Mouse (Mus musculus) adrenal gland, adult 8-10 months (tissue): Measurements from ENCODE around the gene Syne2. TPM values are rescaled to one million over a fixed set of nuclear protein-coding genes. Genes with fewer than 3 reads are reported as not detected.

ENCODE experiments used
- DNase-seq: peaks from one replicate; pipeline ENCODE4 v3.0.0; 2022
- total RNA-seq, 4 experiments: library from RNA; stranded (reverse); gene quantifications; 2 replicates each; pipeline ENCODE4 v1.2.4; 2022

The Syne2 gene
- total RNA-seq, 4 experiments from 2014 or later, result 44.7 to 90.5 (median 59.6) TPM

DNA sequence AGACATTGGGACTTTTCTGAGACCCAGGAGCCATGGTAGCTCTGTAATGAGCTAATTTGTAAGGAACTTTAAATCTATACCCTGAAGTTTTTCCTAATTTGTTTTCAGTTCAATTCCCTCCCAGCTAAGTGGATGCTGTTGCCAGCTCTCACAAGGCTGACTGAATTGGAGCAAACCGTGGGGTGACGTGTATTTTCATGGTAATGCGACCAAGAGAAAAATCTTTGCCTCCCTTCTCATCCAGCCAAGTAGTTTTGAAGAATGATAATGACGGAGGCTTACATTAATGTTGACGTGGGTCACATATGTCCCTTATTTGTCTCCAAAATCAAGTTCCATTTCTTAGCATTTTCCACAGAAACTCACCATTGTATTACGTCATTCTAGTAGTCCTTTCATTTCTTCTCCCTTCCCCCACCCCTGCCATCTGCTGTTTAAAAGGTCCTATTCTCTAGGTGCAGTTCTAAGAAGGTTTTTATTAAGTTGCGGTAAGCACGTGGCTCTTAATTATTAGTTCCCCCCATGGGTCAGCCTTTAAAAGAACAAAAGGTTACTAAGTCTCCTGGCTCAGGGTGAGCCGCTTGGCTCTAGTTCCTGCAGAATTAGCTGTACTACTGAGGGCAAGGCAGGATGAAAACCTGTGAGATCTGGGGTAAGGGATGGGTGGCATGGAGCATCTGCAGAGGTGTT is 55.8 kb downstream of the Syne2 start:
- DNase-seq, result no peak

DNA sequence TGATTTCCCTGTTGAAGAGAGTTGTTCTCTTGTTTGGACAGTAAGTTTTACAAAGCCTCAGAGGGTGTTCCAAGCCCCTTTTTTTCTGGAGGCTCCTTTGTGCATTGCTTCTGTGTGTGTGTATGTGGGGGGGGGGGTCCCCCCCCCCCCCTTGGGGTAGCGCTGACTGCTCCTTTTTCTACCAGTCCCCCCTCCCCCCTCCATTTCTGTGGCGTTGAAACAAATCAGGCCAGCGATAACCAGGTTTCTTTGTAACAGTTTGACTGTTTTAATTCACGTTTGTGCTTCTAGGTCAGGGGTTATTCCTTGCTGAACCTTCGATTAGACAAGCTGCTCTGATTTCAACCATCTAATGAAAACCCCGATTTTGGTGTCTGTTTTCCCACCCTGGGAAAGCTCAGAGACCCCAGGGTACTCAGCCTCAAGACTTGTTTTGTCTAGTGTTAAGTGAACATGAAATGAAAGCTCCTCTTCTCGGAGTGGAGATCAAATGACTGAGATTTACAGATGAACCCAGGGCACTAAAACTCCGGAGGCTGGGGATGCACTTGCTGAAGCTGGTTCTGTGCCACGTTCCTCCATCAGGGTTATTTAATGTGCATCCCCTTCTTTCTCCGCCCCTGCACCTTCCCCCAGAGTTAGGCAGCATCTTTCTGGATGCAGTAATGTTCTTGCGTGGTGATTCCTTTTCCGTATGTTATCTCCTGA is 56.5 kb downstream of the Syne2 start:
- DNase-seq, result no peak

- DNase-seq, result no peak
These were observed 61.8 kb downstream of the Syne2 start for GRCm38 (mm10) chr12:75879636-75880317.

DNA sequence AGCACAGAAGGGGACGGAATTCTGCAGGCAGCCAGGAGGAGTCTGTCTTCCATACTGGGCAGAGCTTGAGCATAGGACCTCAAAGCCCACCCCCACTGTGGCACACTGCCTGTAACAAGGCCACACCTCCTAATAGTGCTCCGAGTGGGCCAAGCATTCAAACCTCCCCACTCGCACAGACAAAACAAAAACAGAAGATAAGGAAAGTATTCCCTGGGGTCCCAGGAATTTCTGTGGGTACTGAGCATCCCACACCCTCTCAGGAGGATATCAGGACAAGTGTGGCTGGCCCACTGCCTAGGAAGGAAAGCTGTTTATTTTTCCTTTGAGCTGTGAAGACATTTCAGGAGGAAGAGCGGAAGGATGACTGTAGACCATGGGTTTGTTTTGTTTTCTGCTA is 63.6 kb downstream of the Syne2 start:
- no peak for DNase-seq

- DNase-seq, result no peak
These were observed 68.2 kb downstream of the Syne2 start for GRCm38 (mm10) chr12:75886161-75886560.

GRCm38 (mm10) chr12:75886946-75887345 is 69.0 kb downstream of the Syne2 start:
- no peak for DNase-seq

DNA sequence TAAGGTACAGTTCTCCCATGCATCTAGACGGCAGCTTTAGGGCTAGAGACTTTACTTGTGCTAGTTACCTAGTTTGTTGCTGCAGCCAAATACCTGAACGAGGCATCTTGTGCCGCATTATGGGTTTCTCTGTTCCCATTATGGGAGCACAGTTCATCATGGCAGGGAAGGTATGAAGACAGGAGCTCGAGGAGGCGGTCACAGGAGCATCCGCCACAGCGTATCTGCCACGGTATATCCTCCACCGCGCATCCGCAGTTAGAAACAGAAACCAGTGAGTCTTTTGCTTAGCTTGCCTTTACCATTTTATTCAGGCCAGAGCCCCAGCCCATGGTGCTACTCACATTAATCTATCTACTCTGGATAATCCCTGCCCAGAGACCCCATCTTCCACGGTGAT is 70.8 kb downstream of the Syne2 start:
- DNase-seq, result no peak

GRCm38 (mm10) chr12:75891206-75891605 is 73.3 kb downstream of the Syne2 start:
- DNase-seq, result no peak

- no peak for DNase-seq
These were observed 75.5 kb downstream of the Syne2 start for GRCm38 (mm10) chr12:75893392-75893791.

GRCm38 (mm10) chr12:75894316-75894997 is 76.5 kb downstream of the Syne2 start:
- no peak for DNase-seq

- DNase-seq, result no peak
These were observed 77.0 kb downstream of the Syne2 start for GRCm38 (mm10) chr12:75894998-75895331.

GRCm38 (mm10) chr12:75897793-75898192 is 79.9 kb downstream of the Syne2 start:
- peak; percentile 42 for DNase-seq

DNA sequence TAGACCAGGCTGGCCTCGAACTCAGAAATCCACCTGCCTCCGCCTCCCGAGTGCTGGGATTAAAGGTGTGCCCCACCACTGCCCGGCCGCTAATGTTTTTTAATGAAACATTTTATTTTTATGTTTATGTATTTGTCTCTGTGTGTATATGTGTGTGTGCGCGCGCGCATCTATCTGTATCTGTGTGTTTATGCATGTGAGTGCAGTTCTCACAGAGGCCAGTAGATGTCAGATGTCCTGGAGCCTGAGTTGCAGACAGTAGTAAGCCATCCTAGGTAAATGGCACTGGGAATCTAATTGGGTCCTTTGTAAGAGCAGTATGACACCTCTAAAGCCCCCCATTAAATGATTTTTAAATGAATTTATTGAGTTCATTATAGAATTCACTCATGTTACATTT is 83.8 kb downstream of the Syne2 start:
- no peak for DNase-seq

DNA sequence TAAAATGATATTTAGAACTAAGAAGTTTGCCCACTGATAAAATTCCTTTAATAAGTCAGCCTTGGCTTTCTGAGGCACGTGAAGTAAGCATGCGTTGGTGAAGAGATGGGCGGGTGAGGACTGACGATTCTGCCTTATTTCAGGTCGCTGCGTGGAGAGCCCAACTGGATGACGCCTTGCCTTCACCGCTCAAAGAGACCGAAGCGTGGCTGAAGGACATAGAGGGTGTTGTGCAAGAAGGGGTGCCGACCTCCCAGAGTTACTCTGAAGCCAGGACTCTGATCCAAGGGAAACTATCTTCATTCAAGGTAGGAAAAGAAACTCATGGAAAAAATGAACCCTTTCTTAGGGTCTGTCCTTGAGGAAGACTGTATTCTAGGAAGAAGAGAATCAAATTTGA is 86.1 kb downstream of the Syne2 start:
- no peak for DNase-seq

DNA sequence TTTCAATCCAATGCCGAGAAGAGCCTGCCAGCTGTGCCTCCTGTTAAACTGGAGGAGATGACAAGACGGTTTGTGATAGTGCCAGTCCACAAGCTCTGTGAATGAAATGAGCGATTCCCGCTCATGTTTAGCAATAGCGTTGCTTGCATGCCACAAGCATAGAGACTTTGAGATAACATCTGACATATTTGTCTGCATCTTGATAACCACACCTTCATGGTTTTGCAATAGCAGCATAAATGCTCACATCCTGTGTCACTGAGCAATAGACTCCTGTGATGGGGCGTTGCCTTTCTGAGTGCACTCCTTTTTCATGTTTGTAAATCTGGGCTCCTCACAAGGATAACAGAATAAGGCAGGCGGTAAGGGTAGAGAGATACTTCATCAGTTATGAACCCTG is 87.4 kb downstream of the Syne2 start:
- no peak for DNase-seq

GRCm38 (mm10) chr12:75908466-75908865 is 90.5 kb downstream of the Syne2 start:
- no peak for DNase-seq

DNA sequence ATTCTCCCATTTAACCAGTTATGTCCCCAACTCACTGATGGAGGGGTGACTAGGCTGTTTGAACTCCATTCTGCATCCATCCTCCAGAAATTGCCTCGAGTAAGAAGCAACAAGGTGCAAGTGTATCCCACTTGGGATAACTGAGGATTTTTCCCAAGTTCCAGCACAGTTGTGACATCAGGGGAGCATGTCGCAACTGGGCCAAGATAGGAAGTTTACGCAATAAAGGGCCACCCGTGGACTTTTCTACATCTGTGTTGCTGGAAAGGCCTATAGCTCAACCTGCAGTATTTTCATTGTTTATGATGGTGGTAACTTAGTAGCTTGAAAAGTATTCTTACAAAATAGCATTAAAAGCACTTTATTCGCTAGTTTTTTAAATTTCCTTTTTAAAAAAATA is 97.8 kb downstream of the Syne2 start:
- DNase-seq, result no peak

- DNase-seq, result no peak
These were observed 100.5 kb downstream of the Syne2 start for GRCm38 (mm10) chr12:75918415-75918814.

- no peak for DNase-seq
These were observed 101.0 kb downstream of the Syne2 start for GRCm38 (mm10) chr12:75918914-75919313.

- no peak for DNase-seq
These were observed 105.0 kb downstream of the Syne2 start for GRCm38 (mm10) chr12:75922900-75923299.

DNA sequence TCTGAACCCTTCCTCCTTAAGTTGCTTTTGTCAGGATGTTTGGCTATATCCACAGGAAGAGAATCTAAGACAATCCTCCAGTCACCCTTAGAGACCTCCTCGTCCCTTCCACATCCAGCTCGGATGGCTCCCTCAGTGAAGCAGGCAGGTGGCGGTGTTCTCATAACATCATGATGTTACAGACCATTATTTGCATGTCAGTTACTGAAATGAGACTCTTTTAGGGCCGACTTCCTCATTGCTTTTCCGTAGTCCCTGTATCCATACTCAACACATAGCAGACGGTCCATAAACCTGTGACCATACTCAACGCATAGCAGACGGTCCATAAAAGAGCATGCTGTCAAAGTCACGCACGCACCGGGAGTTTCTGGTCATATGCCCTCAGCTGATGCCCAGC is 106.9 kb downstream of the Syne2 start:
- DNase-seq, result no peak

DNA sequence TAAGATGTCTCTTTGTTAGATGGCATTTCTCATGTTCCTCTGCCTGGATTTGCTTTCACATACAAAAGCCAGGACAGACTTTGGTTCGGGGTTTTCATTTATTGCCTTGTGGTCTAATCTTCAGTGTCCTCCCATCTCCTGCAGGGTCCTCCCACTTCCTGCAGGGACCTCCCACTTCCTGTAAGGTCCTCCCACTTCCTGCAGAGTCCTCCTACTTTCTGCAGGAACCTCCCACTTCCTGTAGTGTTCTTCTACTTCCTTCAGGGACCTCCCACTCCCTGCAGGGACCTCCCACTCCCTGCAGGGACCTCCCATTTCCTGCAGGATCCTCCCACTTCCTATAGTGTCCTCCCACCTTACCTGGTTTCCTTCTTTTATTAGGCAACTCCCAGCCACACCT is 109.7 kb downstream of the Syne2 start:
- DNase-seq, result no peak

DNA sequence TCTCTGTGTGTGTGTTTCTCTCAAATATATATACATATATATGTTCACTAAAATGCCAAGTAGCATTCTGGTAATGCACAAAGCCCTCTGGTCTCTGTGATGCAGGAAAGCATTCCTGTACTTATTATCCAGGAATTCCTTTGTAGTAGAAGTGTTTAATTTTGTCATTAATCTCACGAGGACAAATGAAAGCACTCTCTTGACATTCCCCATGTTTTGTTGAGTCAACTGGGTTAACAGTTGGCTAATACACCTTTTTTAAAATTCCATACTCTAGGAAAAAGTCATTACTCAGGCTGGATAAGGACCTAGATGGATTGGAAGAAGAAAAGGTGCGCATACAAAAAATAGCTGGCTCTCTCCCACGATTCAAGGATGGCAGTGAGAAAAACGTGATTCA is 115.6 kb downstream of the Syne2 start:
- no peak for DNase-seq
